Mouse (Mus musculus) limb, embryonic 13.5 days (tissue): ENCODE data around the gene Disc1. TPM values are rescaled to one million over a fixed set of nuclear protein-coding genes. Genes with fewer than 3 reads are reported as not detected.
A peak's percentile ranks its signal among the peaks of the same experiment; 100 is the strongest.

ENCODE experiments used
- ATAC-seq: fragments of 200-750 bp; cut with Nextera tagmentation; 2 replicates; pipeline ENCODE4 v1.8.0; 2017; ENCODE audit warnings: low read depth, moderate number of reproducible peaks, moderate TSS enrichment; ENCODE audit not compliant: low FRiP score
- H3K27ac ChIP-seq: fragments of 300-500 bp; sonication (generic); 2 replicates; pipeline ENCODE4 v1.5.1; 2015; ENCODE audit warnings: inconsistent platforms, mild to moderate bottlenecking, moderate library complexity
- H3K27me3 ChIP-seq: fragments of 300-500 bp; sonication (generic); 2 replicates; pipeline ENCODE4 v1.6.1; 2015; ENCODE audit warnings: mild to moderate bottlenecking, inconsistent platforms
- H3K36me3 ChIP-seq: fragments of 300-500 bp; sonication (generic); 2 replicates; pipeline ENCODE4 v1.6.1; 2015; ENCODE audit warnings: inconsistent platforms, mild to moderate bottlenecking, moderate library complexity
- H3K4me1 ChIP-seq: fragments of 300-500 bp; sonication (generic); 2 replicates; pipeline ENCODE4 v1.6.1; 2015; ENCODE audit warnings: inconsistent platforms
- H3K4me2 ChIP-seq: fragments of 300-500 bp; sonication (generic); replicated peaks from 2 replicates; pipeline ENCODE4 v1.6.1; 2015; ENCODE audit warnings: inconsistent platforms, mild to moderate bottlenecking, moderate library complexity
- H3K4me3 ChIP-seq: fragments of 300-500 bp; sonication (generic); 2 replicates; pipeline ENCODE4 v1.5.1; 2015; ENCODE audit warnings: moderate library complexity, mild to moderate bottlenecking, inconsistent platforms
- H3K9ac ChIP-seq: fragments of 300-500 bp; sonication (generic); 2 replicates; pipeline ENCODE4 v1.6.1; 2015; ENCODE audit warnings: mild to moderate bottlenecking, inconsistent platforms
- H3K9me3 ChIP-seq: fragments of 300-500 bp; sonication (generic); 2 replicates; pipeline ENCODE4 v1.6.1; 2016; ENCODE audit warnings: inconsistent platforms
- WGBS: fragments of 180-500 bp; shearing (Covaris S2); methylation state at CpG from one replicate; pipeline ENCODE4 v1.1.7; 2015; 5-methylcytosine and 5-hydroxymethylcytosine counted together
- polyA plus RNA-seq: library from polyadenylated mRNA; unstranded; fragments of >200 nt; fragmentation: Nextera tagmentation; extraction: Ambion mirVana; gene quantifications from 2 replicates; pipeline ENCODE4 v1.2.1, GENCODE M21; 2015

The Disc1 gene
- polyA plus RNA-seq, 1 experiment from 2014 or later, result 2.9 TPM

DNA sequence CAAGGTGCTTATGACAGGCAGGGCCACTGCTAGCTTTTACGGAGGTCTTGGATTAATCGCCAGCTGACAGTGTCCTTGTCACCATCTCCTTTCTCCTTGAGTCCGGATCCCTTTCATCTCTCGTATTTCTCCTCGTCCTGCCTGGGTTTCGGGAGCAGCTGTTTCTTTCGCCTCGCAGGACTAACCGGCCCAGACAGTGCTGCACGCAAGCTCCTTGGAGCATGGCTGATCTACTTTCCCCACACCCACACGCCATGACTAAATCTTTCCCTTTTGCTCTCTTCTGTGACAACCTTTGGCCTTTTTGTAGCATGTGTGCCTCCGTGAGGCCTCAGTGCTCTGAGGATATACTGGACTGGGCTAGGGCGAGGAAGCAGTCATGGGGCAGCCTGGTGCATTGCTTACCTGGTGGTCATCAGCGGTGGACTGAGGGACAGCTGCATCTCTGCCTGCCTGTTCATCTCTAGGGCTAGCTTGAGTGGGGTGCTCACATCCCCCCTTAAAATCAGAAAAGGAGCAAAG lies 142.6 kb downstream of the Disc1 start:
- no peak overlapping the region for H3K4me3 ChIP-seq
- no peak for ATAC-seq

GRCm38 (mm10) chr8:125197341-125198002 lies 143.5 kb downstream of the Disc1 start:
- ATAC-seq, result no peak
- 75% methylated on average over 7 of the region's 7 CpGs for WGBS
- peaks cover 17% of the 10 kb centered on the region; the same call in 1 of the 2 replicates for H3K27me3 ChIP-seq
- no peak overlapping the region for H3K4me3 ChIP-seq
- no peaks in the 10 kb centered on the region for H3K9me3 ChIP-seq
- no peak overlapping the region for H3K9ac ChIP-seq
- no peak overlapping the region for H3K4me2 ChIP-seq
- H3K4me1 ChIP-seq, result peaks cover 27% of the 10 kb centered on the region
- H3K27ac ChIP-seq, result no peak overlapping the region
- H3K36me3 ChIP-seq, result no peaks in the 10 kb centered on the region

More for the DNA sequence above, 142.6 kb downstream of the Disc1 start:
- 79% methylated on average over 14 of the region's 14 CpGs for WGBS
- Histone ChIP-seq H3K4me2 (no peak overlapping the region), H3K27me3 (peaks cover 17% of the 10 kb centered on the region; the same call in 1 of the 2 replicates), H3K27ac (no peak overlapping the region), H3K36me3 (no peaks in the 10 kb centered on the region), H3K9me3 (no peaks in the 10 kb centered on the region), H3K9ac (no peak overlapping the region), H3K4me1 (peaks cover 27% of the 10 kb centered on the region)

DNA sequence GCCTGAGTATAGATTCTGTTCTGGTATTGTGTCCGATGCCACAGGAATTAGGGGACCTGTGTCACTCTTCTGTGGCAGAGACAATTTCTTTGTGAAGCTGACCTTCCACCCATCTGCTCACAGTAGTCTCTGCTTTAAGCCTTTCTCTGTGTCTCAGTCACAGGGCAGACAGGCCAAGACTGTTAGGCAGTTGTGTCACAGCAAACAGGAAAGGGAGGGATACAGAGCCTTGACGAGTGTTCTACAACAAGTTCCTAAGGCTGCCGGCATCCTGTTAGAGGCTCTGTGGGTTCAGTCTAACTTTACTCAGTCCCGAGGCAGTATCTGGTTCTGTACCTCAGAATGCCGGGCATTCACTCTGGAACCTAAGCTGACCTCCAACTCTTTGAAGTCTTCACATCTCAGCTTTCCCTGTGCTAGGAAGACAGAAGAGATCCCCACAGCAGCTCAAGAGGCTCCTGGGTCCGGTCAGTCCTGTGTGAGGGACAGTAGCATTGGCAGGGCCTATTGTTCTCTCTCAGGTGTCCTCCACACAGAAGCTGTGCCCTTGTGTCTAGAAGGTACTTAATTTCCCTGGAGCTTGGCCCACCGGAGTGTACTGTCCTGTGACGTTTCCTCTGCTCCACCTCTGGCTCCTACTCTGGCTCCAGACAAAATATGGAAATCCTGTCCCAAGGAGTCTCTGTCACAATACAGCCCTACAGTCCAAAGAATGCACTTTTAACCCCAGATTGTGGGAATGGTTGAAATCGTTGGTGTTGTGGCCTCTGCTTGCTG lies 144.6 kb downstream of the Disc1 start:
- Histone ChIP-seq H3K36me3 (no peaks in the 10 kb centered on the region), H3K4me1 (peaks cover 34% of the 10 kb centered on the region), H3K9me3 (no peaks in the 10 kb centered on the region), H3K27ac (0 out of 2 replicates have a peak overlapping the region, but pooled peaks have one; percentile 1), H3K4me2 (no peak overlapping the region), H3K4me3 (no peak overlapping the region), H3K9ac (no peak overlapping the region), H3K27me3 (peaks cover 16% of the 10 kb centered on the region; the same call in 1 of the 2 replicates)
- ATAC-seq, result no peak
- WGBS, result 73% methylated on average over 9 of the region's 9 CpGs

- Histone ChIP-seq H3K9ac (no peak overlapping the region), H3K4me2 (no peak overlapping the region), H3K4me3 (no peak overlapping the region), H3K27ac (peak overlapping the region; percentile 1; the same call in 1 of the 2 replicates), H3K27me3 (peaks cover 11% of the 10 kb centered on the region; the same call in 1 of the 2 replicates), H3K9me3 (no peaks in the 10 kb centered on the region), H3K36me3 (no peaks in the 10 kb centered on the region), H3K4me1 (peaks cover 34% of the 10 kb centered on the region)
- ATAC-seq, result no peak
- 78% methylated on average over 16 of the region's 16 CpGs for WGBS
Observed at GRCm38 (mm10) chr8:125199197-125199939, 145.4 kb downstream of the Disc1 start.

- ATAC-seq, result no peak
- Histone ChIP-seq H3K4me2 (no peak overlapping the region), H3K9me3 (no peaks in the 10 kb centered on the region), H3K9ac (no peak overlapping the region), H3K4me3 (no peak overlapping the region), H3K27me3 (peaks cover 14% of the 10 kb centered on the region), H3K4me1 (peaks cover 26% of the 10 kb centered on the region), H3K27ac (no peak overlapping the region), H3K36me3 (no peaks in the 10 kb centered on the region)
- WGBS, result 74% methylated on average over 13 of the region's 13 CpGs
Observed at GRCm38 (mm10) chr8:125200273-125200863, 146.4 kb downstream of the Disc1 start.

DNA sequence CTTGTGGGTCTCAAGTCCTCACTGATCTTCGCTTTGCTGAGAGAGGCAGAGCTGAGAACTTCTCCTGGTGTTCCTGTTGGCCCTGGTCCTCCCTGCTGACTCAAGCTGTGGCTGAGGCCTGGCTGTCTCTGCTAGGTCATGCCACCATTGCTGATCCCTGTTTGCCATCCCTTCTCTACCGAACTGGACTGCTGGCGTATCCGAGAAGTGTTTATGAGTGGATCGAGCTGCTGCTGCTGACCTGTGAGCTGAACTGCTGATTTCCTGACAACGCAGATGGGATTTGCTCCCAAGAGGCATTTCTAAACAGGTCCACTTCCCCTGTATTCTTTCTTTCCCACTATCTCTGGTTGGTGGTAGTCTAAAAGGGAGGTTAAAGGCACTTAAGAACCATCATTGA lies 147.7 kb downstream of the Disc1 start:
- Histone ChIP-seq H3K9ac (no peak overlapping the region), H3K27me3 (peaks cover 10% of the 10 kb centered on the region; the same call in 1 of the 2 replicates), H3K4me3 (no peak overlapping the region), H3K36me3 (no peaks in the 10 kb centered on the region), H3K9me3 (no peaks in the 10 kb centered on the region), H3K27ac (no peak overlapping the region), H3K4me2 (no peak overlapping the region), H3K4me1 (peaks cover 13% of the 10 kb centered on the region)
- ATAC-seq, result no peak
- WGBS, result 77% methylated on average over 6 of the region's 6 CpGs

- no peak for ATAC-seq
- Histone ChIP-seq H3K27ac (no peak overlapping the region), H3K9ac (no peak overlapping the region), H3K36me3 (no peaks in the 10 kb centered on the region), H3K27me3 (peaks cover 10% of the 10 kb centered on the region; the same call in 1 of the 2 replicates), H3K4me3 (no peak overlapping the region), H3K4me2 (no peak overlapping the region), H3K4me1 (peaks cover 10% of the 10 kb centered on the region; the same call in 1 of the 2 replicates), H3K9me3 (no peaks in the 10 kb centered on the region)
- 60% methylated on average over 9 of the region's 9 CpGs for WGBS
Observed at GRCm38 (mm10) chr8:125203016-125203415, 149.0 kb downstream of the Disc1 start.

GRCm38 (mm10) chr8:125205556-125205955 lies 151.6 kb downstream of the Disc1 start:
- H3K27me3 ChIP-seq, result peaks cover 7% of the 10 kb centered on the region; the same call in 1 of the 2 replicates
- H3K9ac ChIP-seq, result no peak overlapping the region
- ATAC-seq, result no peak
- no peaks in the 10 kb centered on the region for H3K9me3 ChIP-seq
- WGBS, result 90% methylated on average over 4 of the region's 4 CpGs
- no peaks in the 10 kb centered on the region for H3K36me3 ChIP-seq
- H3K4me2 ChIP-seq, result no peak overlapping the region
- H3K4me1 ChIP-seq, result peaks cover 10% of the 10 kb centered on the region; the same call in 1 of the 2 replicates
- H3K4me3 ChIP-seq, result no peak overlapping the region
- H3K27ac ChIP-seq, result no peak overlapping the region

- Histone ChIP-seq H3K4me1 (peaks cover 10% of the 10 kb centered on the region; the same call in 1 of the 2 replicates), H3K4me3 (no peak overlapping the region), H3K4me2 (no peak overlapping the region), H3K27me3 (peaks cover 14% of the 10 kb centered on the region), H3K27ac (no peak overlapping the region), H3K36me3 (no peaks in the 10 kb centered on the region), H3K9me3 (no peaks in the 10 kb centered on the region), H3K9ac (no peak overlapping the region)
- WGBS, result 63% methylated on average over 8 of the region's 8 CpGs
- no peak for ATAC-seq
Observed at GRCm38 (mm10) chr8:125206391-125206790, 152.4 kb downstream of the Disc1 start.

DNA sequence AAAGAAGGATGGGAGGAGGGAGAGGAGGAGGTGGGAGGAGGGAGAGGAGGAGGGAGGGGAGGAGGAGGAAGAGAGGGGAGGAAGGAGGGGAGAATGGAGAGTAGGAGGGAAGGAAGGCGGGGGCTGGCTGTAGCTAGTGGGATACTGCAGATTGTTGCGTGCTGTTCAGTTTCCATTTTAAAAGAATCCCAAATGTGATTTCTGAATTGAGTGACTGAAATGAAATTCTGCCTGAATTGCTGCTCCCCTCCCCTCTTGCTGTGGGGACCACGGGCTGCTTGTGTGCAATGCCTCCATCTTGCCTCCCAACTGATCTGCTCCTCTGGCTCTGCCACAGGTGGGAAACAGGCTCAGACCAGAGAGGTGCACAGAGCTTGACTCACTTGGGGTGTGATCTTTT lies 153.0 kb downstream of the Disc1 start:
- Histone ChIP-seq H3K27ac (no peak overlapping the region), H3K9me3 (no peaks in the 10 kb centered on the region), H3K4me2 (no peak overlapping the region), H3K4me3 (no peak overlapping the region), H3K9ac (no peak overlapping the region), H3K36me3 (no peaks in the 10 kb centered on the region), H3K27me3 (peaks cover 18% of the 10 kb centered on the region), H3K4me1 (peaks cover 10% of the 10 kb centered on the region)
- WGBS, result 72% methylated on average over 3 of the region's 3 CpGs
- ATAC-seq, result no peak

DNA sequence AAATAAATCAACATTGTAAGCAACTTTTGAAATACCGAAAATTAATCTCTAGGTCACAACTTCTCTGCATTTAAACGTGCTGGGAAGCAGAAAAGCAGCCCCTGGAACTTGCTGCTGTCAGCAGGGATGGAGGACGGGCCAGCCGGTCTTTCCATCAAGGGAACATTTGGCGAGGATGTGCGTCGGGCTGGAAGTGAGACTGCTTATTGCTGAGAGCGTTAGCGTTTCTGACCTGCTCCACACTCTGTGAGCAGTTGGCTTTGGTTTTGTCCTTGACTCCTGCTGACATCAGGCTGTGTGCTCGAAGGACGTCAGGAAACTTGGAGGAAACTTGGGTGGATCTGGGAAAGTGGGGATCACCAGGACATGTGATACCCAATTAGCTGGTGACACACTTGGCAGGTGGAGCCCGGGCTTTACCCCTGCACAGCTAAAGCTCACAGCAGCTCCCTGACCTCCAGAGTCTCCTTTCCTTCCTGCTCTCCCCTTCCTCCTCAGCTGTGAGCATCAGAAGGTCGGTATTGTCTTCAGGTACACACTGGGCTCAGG lies 158.7 kb downstream of the Disc1 start:
- Histone ChIP-seq H3K4me1 (peaks cover 19% of the 10 kb centered on the region), H3K36me3 (no peaks in the 10 kb centered on the region), H3K4me2 (no peak overlapping the region), H3K27me3 (peaks cover 22% of the 10 kb centered on the region), H3K27ac (no peak overlapping the region), H3K9me3 (no peaks in the 10 kb centered on the region), H3K9ac (no peak overlapping the region), H3K4me3 (no peak overlapping the region)
- no peak for ATAC-seq
- 45% methylated on average over 13 of the region's 13 CpGs for WGBS
